Mouse (Mus musculus): ENCODE results near the gene Slc25a31. TPM values are rescaled to one million over a fixed set of nuclear protein-coding genes. Genes with fewer than 3 reads are reported as not detected.

Slc25a31 gene
- polyA plus RNA-seq, 1 experiment from 2014 or later = not detected

GRCm38 (mm10) chr3:40744836-40745660, 36.4 kb downstream of the Slc25a31 start:
- H3K9ac ChIP-seq (replicated peaks; ENCODE audit: low read depth, low read length) = peak overlapping the region; percentile 40; the same call in 1 of the 2 replicates
- ATAC-seq (ENCODE audit: insufficient number of reproducible peaks, insufficient read depth, low FRiP score, low read depth) = peak; percentile 95
- no peaks in the 10 kb centered on the region for H3K27me3 ChIP-seq (ENCODE audit: control insufficient read depth, insufficient read depth, low read length)
- peaks cover 6% of the 10 kb centered on the region; the same call in 1 of the 2 replicates for H3K4me1 ChIP-seq (ENCODE audit: control insufficient read depth, insufficient read depth, low read length)
- H3K4me3 ChIP-seq (ENCODE audit: low read depth, low read length) = peak overlapping the region; percentile 61
- no peaks in the 10 kb centered on the region for H3K36me3 ChIP-seq (ENCODE audit: control insufficient read depth, insufficient read depth, low read length)
- peak overlapping the region; percentile 94 for H3K4me2 ChIP-seq (replicated peaks; ENCODE audit: low read depth, low read length)
- H3K27ac ChIP-seq (ENCODE audit: low read length) = peak overlapping the region; percentile 67; the same call in 1 of the 2 replicates
- no peaks in the 10 kb centered on the region for H3K9me3 ChIP-seq (ENCODE audit: control insufficient read depth, low read depth, low read length)
- WGBS = under 1% methylated on average over 69 of the region's 93 CpGs

GRCm38 (mm10) chr3:40745661-40746547, 37.2 kb downstream of the Slc25a31 start:
- peak overlapping the region; percentile 61 for H3K4me3 ChIP-seq (ENCODE audit: low read depth, low read length)
- H3K36me3 ChIP-seq (ENCODE audit: control insufficient read depth, insufficient read depth, low read length) = no peaks in the 10 kb centered on the region
- H3K4me1 ChIP-seq (ENCODE audit: control insufficient read depth, insufficient read depth, low read length) = peaks cover 6% of the 10 kb centered on the region; the same call in 1 of the 2 replicates
- H3K9ac ChIP-seq (replicated peaks; ENCODE audit: low read depth, low read length) = peak overlapping the region; percentile 40; the same call in 1 of the 2 replicates
- H3K27me3 ChIP-seq (ENCODE audit: control insufficient read depth, insufficient read depth, low read length) = no peaks in the 10 kb centered on the region
- peak overlapping the region; percentile 67; the same call in 1 of the 2 replicates for H3K27ac ChIP-seq (ENCODE audit: low read length)
- WGBS = 2% methylated on average over 37 of the region's 37 CpGs
- peak overlapping the region; percentile 94 for H3K4me2 ChIP-seq (replicated peaks; ENCODE audit: low read depth, low read length)
- no peaks in the 10 kb centered on the region for H3K9me3 ChIP-seq (ENCODE audit: control insufficient read depth, low read depth, low read length)
- peak; percentile 43 for ATAC-seq (ENCODE audit: insufficient number of reproducible peaks, insufficient read depth, low FRiP score, low read depth)

GRCm38 (mm10) chr3:40760746-40761145, 52.1 kb downstream of the Slc25a31 start:
- no peak for ATAC-seq (ENCODE audit: insufficient number of reproducible peaks, insufficient read depth, low FRiP score, low read depth)
- H3K4me2 ChIP-seq (replicated peaks; ENCODE audit: low read depth, low read length) = no peak overlapping the region

GRCm38 (mm10) chr3:40761312-40761711, 52.7 kb downstream of the Slc25a31 start:
- no peaks in the 10 kb centered on the region for H3K36me3 ChIP-seq (ENCODE audit: control insufficient read depth, insufficient read depth, low read length)
- H3K9ac ChIP-seq (replicated peaks; ENCODE audit: low read depth, low read length) = no peak overlapping the region
- no peaks in the 10 kb centered on the region for H3K4me1 ChIP-seq (ENCODE audit: control insufficient read depth, insufficient read depth, low read length)
- no peak overlapping the region for H3K4me3 ChIP-seq (ENCODE audit: low read depth, low read length)
- H3K4me2 ChIP-seq (replicated peaks; ENCODE audit: low read depth, low read length) = no peak overlapping the region
- no peak overlapping the region for H3K27ac ChIP-seq (ENCODE audit: low read length)
- no peaks in the 10 kb centered on the region for H3K9me3 ChIP-seq (ENCODE audit: control insufficient read depth, low read depth, low read length)
- no peaks in the 10 kb centered on the region for H3K27me3 ChIP-seq (ENCODE audit: control insufficient read depth, insufficient read depth, low read length)
- ATAC-seq (ENCODE audit: insufficient number of reproducible peaks, insufficient read depth, low FRiP score, low read depth) = no peak
- WGBS = 82% methylated on average over 2 of the region's 2 CpGs

More at GRCm38 (mm10) chr3:40760746-40761145, 52.1 kb downstream of the Slc25a31 start:
- H3K27ac ChIP-seq (ENCODE audit: low read length) = no peak overlapping the region
- H3K36me3 ChIP-seq (ENCODE audit: control insufficient read depth, insufficient read depth, low read length) = no peaks in the 10 kb centered on the region
- H3K27me3 ChIP-seq (ENCODE audit: control insufficient read depth, insufficient read depth, low read length) = no peaks in the 10 kb centered on the region
- 86% methylated on average over 3 of the region's 3 CpGs for WGBS
- no peak overlapping the region for H3K4me3 ChIP-seq (ENCODE audit: low read depth, low read length)
- H3K9ac ChIP-seq (replicated peaks; ENCODE audit: low read depth, low read length) = no peak overlapping the region
- no peaks in the 10 kb centered on the region for H3K4me1 ChIP-seq (ENCODE audit: control insufficient read depth, insufficient read depth, low read length)
- H3K9me3 ChIP-seq (ENCODE audit: control insufficient read depth, low read depth, low read length) = no peaks in the 10 kb centered on the region

Other genes with a start within 250 kb of the Slc25a31 start
- gene Intu, start 177.6 kb upstream of the Slc25a31 start, polyA plus RNA-seq (2014; fragmentation: Nextera tagmentation; extraction: Ambion mirVana) = 3.3 and 3.5 TPM in 2 replicates
- gene Hspa4l, start 35.6 kb downstream of the Slc25a31 start, polyA plus RNA-seq (2014; fragmentation: Nextera tagmentation; extraction: Ambion mirVana) = 15.3 and 17.7 TPM in 2 replicates
- 55.5 and 55.6 TPM in 2 replicates for gene Plk4, start 91.2 kb downstream of the Slc25a31 start, polyA plus RNA-seq (2014; fragmentation: Nextera tagmentation; extraction: Ambion mirVana)
- 7.2 and 7.8 TPM in 2 replicates for gene Mfsd8, start 138.0 kb downstream of the Slc25a31 start, polyA plus RNA-seq (2014; fragmentation: Nextera tagmentation; extraction: Ambion mirVana)
- gene Abhd18, start 138.1 kb downstream of the Slc25a31 start, polyA plus RNA-seq (2014; fragmentation: Nextera tagmentation; extraction: Ambion mirVana) = 9.9 and 11.6 TPM in 2 replicates
- gene 1700034I23Rik, start 193.7 kb downstream of the Slc25a31 start, polyA plus RNA-seq (2014; fragmentation: Nextera tagmentation; extraction: Ambion mirVana) = 0.35 and 0.41 TPM in 2 replicates
- gene Larp1b, start 241.0 kb downstream of the Slc25a31 start, polyA plus RNA-seq (2014; fragmentation: Nextera tagmentation; extraction: Ambion mirVana) = 3.6 and 5.8 TPM in 2 replicates